In genomic region chr9:100394632-100395031, GRCm38 (mm10) we compare ENCODE assay signal across 24 mouse cellular contexts.
"Had no signal": no experiment of that assay in that cellular context is flagged by ENCODE, and none has a peak within 500 bp of the region (broad histone marks: within the 10 kb centered on the region; RNA-seq: fewer than 3 reads in every experiment).

No protein-coding gene starts in this region.

- H3K4me2 ChIP-seq: embryonic facial prominence, embryonic 12.5 days; embryonic facial prominence, embryonic 13.5 days; embryonic facial prominence, embryonic 15.5 days; forebrain, embryonic 12.5 days; forebrain, embryonic 13.5 days; forebrain, embryonic 15.5 days had no signal

- H3K27ac ChIP-seq: embryonic facial prominence, embryonic 10.5 days; embryonic facial prominence, embryonic 12.5 days; embryonic facial prominence, embryonic 13.5 days; embryonic facial prominence, embryonic 15.5 days; forebrain, embryonic 10.5 days; forebrain, embryonic 12.5 days; forebrain, embryonic 13.5 days; forebrain, embryonic 15.5 days; gastrocnemius, adult 2 months; heart, adult 2 months had no signal

- H3K4me3 ChIP-seq: embryonic facial prominence, embryonic 10.5 days; embryonic facial prominence, embryonic 12.5 days; embryonic facial prominence, embryonic 13.5 days; embryonic facial prominence, embryonic 15.5 days; erythroblast, embryonic 14.5 days; forebrain, embryonic 10.5 days; forebrain, embryonic 12.5 days; forebrain, embryonic 13.5 days; forebrain, embryonic 15.5 days; gastrocnemius, adult 2 months; heart, adult 2 months had no signal

- H3K4me1 ChIP-seq: embryonic facial prominence, embryonic 12.5 days; embryonic facial prominence, embryonic 13.5 days; embryonic facial prominence, embryonic 15.5 days; forebrain, embryonic 10.5 days; forebrain, embryonic 12.5 days; forebrain, embryonic 13.5 days; forebrain, embryonic 15.5 days had no signal

- DNase-seq: cerebellum, adult 8-10 months; cerebellum, adult 9-10 months; cerebellum, adult 9-11 months; cerebellum, postnatal 36 days; embryo, embryonic 11 days; forebrain, postnatal 0 days; gastrocnemius, adult 2 months; gastrocnemius, postnatal 10 days; gastrocnemius, postnatal 14 days; gastrocnemius, postnatal 25 days; gastrocnemius, postnatal 36 days; heart, adult 18-20 months; heart, adult 2 months had no signal

- H3K9ac ChIP-seq: embryonic facial prominence, embryonic 12.5 days; embryonic facial prominence, embryonic 13.5 days; embryonic facial prominence, embryonic 15.5 days; forebrain, embryonic 12.5 days; forebrain, embryonic 13.5 days; forebrain, embryonic 15.5 days; forebrain, postnatal 0 days had no signal

- H3K27me3 ChIP-seq: embryonic facial prominence, embryonic 13.5 days; embryonic facial prominence, embryonic 15.5 days; forebrain, embryonic 12.5 days; forebrain, embryonic 13.5 days; forebrain, embryonic 15.5 days had no signal

- H3K36me3 ChIP-seq: embryonic facial prominence, embryonic 10.5 days; embryonic facial prominence, embryonic 12.5 days; embryonic facial prominence, embryonic 13.5 days; embryonic facial prominence, embryonic 15.5 days; forebrain, embryonic 10.5 days; forebrain, embryonic 12.5 days; forebrain, embryonic 15.5 days had no signal

- ATAC-seq: forebrain, embryonic 13.5 days; forebrain, embryonic 14.5 days; forebrain, embryonic 15.5 days; forebrain, embryonic 16.5 days; forebrain, postnatal 0 days had no signal

- H3K9me3 ChIP-seq: embryonic facial prominence, embryonic 10.5 days; embryonic facial prominence, embryonic 12.5 days; embryonic facial prominence, embryonic 13.5 days; embryonic facial prominence, embryonic 15.5 days; forebrain, embryonic 10.5 days; forebrain, embryonic 12.5 days; forebrain, embryonic 13.5 days; forebrain, embryonic 15.5 days had no signal
